Mouse (Mus musculus): ENCODE results near the gene Riok2.

Gene Riok2

GRCm38 (mm10) chr17:17408137-17408536, 34.0 kb downstream of the Riok2 start:
- DNase-seq (ENCODE audit: low spot score): no peak

- no peak for DNase-seq (ENCODE audit: low spot score)
Observed at GRCm38 (mm10) chr17:17408720-17409478, 34.8 kb downstream of the Riok2 start.

- DNase-seq (ENCODE audit: low spot score): no peak
Observed at GRCm38 (mm10) chr17:17409601-17410000, 35.5 kb downstream of the Riok2 start.

- DNase-seq (ENCODE audit: low spot score): no peak
Observed at GRCm38 (mm10) chr17:17411443-17411842, 37.3 kb downstream of the Riok2 start.

- no peak for DNase-seq (ENCODE audit: low spot score)
Observed at GRCm38 (mm10) chr17:17412176-17412575, 38.1 kb downstream of the Riok2 start.

GRCm38 (mm10) chr17:17414206-17414605, 40.1 kb downstream of the Riok2 start:
- DNase-seq (ENCODE audit: low spot score): no peak

- no peak for DNase-seq (ENCODE audit: low spot score)
Observed at GRCm38 (mm10) chr17:17424609-17425307, 50.6 kb downstream of the Riok2 start.

GRCm38 (mm10) chr17:17425308-17425813, 51.3 kb downstream of the Riok2 start:
- no peak for DNase-seq (ENCODE audit: low spot score)

- DNase-seq (ENCODE audit: low spot score): no peak
Observed at GRCm38 (mm10) chr17:17425906-17426305, 51.8 kb downstream of the Riok2 start.

GRCm38 (mm10) chr17:17428888-17429287, 54.8 kb downstream of the Riok2 start:
- no peak for DNase-seq (ENCODE audit: low spot score)

GRCm38 (mm10) chr17:17433679-17434078, 59.6 kb downstream of the Riok2 start:
- DNase-seq (ENCODE audit: low spot score): no peak

- no peak for DNase-seq (ENCODE audit: low spot score)
Observed at GRCm38 (mm10) chr17:17438576-17439191, 64.6 kb downstream of the Riok2 start.

GRCm38 (mm10) chr17:17441876-17442498, 67.9 kb downstream of the Riok2 start:
- DNase-seq (ENCODE audit: low spot score): no peak

- DNase-seq (ENCODE audit: low spot score): no peak
Observed at GRCm38 (mm10) chr17:17444297-17444886, 70.3 kb downstream of the Riok2 start.
